Mouse (Mus musculus): ENCODE data around the gene Arhgap25. TPM values are rescaled to one million over a fixed set of nuclear protein-coding genes. Genes with fewer than 3 reads are reported as not detected.
A peak's percentile ranks its signal among the peaks of the same experiment; 100 is the strongest.

Gene Arhgap25
- total RNA-seq, 2 experiments from 2014 or later: 7.5 to 8.3 TPM

DNA sequence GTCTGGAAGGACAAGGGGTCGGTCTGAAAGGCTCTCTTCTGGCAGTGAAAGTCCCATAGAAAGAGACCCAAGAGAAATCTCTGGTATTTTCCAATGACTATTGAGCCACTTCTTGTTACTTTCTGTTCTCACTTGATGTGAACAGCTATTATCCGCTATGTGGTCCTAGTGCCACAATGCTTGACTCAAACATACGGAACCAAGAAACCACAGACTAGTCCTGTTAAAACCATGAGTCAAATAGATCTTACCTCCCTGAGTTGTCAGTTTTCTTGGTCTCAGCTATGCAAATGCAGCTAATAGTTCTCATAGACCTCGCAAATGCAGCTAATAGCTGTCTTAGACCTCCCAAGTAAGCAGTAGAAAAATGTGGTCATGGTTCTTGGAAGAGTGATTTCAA lies 85.8 kb downstream of the Arhgap25 start:
- no peak for DNase-seq

DNA sequence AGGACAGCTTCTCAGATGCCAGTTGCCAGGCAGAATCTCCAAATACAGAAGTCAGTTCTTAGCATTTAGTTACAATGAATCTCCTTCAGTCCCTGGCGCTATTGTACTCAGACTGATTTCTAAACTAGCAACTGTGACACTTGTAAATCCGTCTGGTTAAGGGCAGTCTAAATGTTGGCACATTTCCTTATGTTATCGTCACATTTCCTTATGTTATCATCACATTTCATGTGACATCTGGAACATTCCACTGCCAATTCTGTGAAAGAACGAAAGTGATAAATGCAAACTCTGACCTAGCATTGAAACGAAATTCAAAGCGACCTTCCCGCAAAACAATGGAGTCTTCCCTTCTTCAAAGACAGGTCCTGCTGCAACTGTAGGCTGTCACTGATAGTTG lies 87.8 kb downstream of the Arhgap25 start:
- no peak for DNase-seq

DNA sequence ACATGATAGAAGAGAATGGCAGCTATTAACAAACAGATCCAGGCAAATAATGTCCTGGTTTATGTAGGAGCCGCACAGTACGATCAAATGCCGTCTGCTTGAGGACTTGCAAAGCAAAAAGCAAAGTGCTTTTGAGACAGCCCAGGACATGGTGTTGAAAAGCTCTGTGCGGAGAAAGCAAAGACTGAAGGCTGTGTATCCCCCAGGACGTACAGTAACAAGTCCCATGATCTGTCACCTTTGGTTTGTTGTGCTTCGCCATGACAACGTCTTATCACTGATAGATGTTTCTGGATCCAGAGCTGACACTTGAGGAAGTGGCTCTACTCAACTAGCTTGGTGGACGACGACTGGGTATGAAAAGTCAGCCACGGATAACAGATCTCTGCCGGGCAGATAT lies 89.8 kb downstream of the Arhgap25 start:
- no peak for DNase-seq

DNA sequence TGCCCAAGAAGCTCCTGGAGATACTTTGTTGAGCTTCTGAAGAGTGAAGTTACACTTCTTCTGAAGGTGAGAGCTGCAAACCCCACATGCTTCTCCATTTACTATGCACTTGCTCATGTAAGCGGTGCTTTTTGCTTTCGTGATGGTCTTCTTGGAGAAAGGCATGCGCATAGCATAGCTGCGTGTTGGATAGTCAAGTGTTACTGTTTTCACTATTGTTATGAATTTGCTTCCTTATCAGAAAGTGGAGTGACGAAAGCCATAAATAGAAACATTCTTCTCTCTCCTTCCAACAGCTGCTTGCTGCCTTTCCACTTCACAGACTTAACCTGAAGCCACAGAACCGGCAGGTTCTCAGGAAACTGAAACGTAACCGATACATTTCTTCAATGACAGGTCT lies 96.3 kb downstream of the Arhgap25 start:
- no peak for DNase-seq

DNA sequence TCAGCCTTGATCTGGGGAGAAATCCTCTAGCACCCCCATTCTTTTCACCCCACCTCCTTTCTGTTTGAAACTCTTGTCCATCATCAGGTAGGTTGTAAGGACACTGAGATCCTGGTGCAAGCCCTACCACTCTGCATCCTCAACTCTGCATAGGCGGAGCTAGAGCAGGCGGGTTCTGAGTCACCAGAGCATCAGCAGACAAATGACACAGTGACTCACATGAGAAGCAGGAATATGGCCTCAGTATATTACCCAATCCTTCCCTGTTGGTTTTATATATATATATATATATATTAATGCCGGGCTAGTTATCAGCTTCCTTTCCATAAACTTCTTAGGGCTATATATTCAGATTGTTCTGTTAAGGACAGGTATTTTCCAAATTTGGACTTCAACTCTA lies 97.3 kb downstream of the Arhgap25 start:
- no peak for DNase-seq

DNA sequence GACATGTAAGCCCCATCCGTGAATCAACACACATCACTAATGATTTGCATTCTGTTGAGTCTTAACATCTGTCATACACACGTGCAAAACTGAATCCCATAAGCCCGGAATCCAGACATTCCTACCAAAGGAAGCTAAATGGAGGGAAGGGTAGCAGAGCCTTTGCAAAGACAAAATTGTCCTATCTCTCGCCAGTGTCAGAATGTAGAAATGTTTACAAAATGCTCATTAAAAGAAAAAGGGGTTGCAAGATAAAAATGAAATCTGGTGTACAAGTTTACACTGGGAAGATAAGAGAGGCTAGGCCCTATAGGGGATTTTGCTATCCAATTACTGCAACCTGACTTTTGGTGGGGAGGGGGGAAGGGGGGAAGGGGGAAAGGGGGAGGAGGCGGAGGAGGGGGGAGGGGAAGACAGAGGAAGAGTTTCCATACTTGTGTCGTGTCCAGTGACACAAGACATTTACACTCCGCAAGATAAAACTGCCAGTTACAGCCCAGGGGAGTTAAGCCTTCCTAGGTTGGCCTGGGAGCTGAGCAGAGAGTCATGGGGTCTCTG lies 104.5 kb downstream of the Arhgap25 start, which contains the start of gene Bmp10:
TSS of gene Bmp10 (plus strand) at position 508 of the 558 bp plus-strand sequence.
- no peak for DNase-seq

DNA sequence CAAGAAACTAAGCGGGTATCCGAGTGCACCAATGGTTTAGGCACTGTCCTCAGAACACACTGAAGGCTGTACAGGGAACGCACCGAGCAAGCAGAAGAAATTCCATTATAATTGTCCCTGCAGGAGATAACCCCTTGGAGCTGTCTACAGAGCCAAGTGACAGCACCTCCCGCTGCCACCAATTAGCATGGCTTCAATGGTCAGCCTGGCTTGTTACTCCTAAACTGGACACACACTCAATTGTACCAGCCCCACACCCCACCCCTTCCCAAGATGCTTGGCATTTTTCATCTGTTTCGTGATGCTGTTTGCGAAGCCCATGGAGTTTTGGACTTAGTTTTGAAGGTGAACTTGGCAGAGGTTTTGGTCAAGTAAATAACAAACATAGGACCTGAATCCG lies 105.4 kb downstream of the Arhgap25 start:
- DNase-seq: no peak

DNA sequence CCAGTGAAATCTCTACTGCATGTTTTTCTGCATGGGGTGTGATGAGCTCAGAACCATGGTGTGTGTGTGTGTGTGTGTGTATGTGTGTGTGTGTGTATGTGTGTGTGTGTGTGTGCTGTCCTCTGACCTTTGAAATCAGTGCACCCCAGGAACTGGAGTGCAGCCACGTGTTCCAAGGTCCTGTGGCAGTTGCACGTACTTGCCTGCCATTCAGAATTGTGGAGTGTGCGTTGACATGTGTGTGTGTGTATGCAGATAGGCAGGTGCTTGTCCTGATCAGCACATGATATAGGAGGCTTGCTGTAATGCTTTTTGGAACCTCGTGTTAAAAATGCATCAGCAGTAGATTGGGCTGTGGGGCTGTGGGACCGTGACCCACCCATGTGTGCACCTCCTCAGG lies 106.1 kb downstream of the Arhgap25 start:
- no peak for DNase-seq

DNA sequence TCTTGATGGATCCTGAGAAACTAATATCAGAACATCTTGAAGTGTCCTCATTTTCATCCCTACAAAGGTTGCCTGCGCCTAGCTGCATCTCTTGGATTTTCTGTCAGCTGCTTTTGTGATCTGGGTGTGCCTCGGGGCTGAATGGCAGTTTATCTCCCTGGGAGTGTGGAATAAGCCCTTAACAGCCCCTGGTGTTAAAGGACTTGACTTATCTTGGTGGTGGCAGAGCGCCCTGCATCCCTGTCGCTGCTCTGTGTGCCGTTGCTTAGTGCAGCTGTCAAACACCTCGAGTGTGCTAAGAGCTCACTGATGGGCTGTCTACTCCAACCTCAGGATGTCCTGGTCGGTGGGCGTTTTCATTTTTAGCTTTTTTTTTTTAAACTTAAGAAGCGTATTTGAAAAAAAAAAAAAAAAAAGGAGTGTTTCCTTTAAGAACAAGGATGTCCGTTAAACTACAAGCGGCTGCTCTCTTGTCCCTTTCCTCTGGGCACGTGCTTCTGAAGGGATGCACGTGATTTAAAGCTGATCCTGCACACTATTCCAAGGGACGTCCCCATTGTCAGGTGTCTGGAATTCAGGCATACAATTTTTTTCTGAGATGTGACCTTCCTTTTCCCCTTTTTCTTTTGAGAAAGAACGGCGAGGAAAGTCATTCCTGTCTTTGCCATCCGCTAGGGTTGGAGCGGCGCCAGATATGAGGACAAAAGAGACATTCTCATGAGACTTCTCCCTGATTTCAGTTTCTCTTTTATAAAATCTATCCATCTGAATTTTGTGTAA lies 108.8 kb downstream of the Arhgap25 start:
- DNase-seq: peak; percentile 54

GRCm38 (mm10) chr6:87422304-87422703 lies 110.8 kb downstream of the Arhgap25 start:
- DNase-seq: no peak

GRCm38 (mm10) chr6:87412011-87412410 lies 121.0 kb downstream of the Arhgap25 start:
- no peak for DNase-seq

Other genes starting within 250 kb of the Arhgap25 start
- gene Antxr1, start 197.4 kb downstream of the Arhgap25 start, total RNA-seq (2021): 10 to 100 TPM; 29.4 to 34.9 TPM
- gene Gkn1, start 182.3 kb downstream of the Arhgap25 start, total RNA-seq (2021): not detected
- gene Gkn2, start 159.9 kb downstream of the Arhgap25 start, total RNA-seq (2021): not detected
- under 1 TPM; 0.82 to 0.84 TPM for gene Gkn3, start 144.3 kb downstream of the Arhgap25 start, total RNA-seq (2021)
- 1 to 10 TPM in 1 of 2 experiments, under 1 TPM in 1; 0.45 to 1.8 TPM for gene Bmp10, start 104.3 kb downstream of the Arhgap25 start, total RNA-seq (2021)
- gene Prokr1, start 57.5 kb upstream of the Arhgap25 start, total RNA-seq (2021): 1 to 10 TPM in 1 of 2 experiments, under 1 TPM in 1; 0.57 to 1.3 TPM
- 1 to 10 TPM; 6.1 to 7.4 TPM for gene Aplf, start 138.9 kb upstream of the Arhgap25 start, total RNA-seq (2021)
- 1 to 10 TPM; 1.1 to 1.4 TPM for gene Efcc1, start 197.6 kb upstream of the Arhgap25 start, total RNA-seq (2021)
- gene Gp9, start 244.8 kb upstream of the Arhgap25 start, total RNA-seq (2021): 1 to 10 TPM; 1.1 to 1.3 TPM